Mouse (Mus musculus) 416B (cell line): Measurements from ENCODE around the gene Cbfb.
A peak's percentile ranks its signal among the peaks of the same experiment; 100 is the strongest.

Source experiments
- DNase-seq: peaks from one replicate; pipeline ENCODE4 v3.0.0; 2011; ENCODE audit warnings: low read depth

Gene Cbfb

DNA sequence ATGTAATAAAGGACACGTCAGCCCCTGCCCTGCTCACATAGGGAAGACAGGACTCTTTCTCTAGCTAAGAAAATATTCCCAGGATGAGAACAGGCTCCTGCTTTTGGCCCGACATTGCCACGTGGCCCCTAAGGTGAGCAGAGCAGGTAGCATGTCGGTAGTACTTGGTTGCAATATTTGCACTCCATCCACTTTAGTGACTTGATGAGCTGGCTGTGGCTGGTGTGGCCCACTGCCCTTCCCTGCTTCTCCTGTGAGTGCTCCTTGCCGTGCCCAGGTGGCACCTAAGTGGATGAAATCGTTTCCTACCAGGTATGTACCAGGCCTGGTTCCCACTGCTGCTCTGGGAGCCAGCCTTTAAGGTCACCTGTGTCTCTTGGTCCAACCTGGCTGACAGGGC, 81.5 kb downstream of the Cbfb start:
- no peak for DNase-seq

DNA sequence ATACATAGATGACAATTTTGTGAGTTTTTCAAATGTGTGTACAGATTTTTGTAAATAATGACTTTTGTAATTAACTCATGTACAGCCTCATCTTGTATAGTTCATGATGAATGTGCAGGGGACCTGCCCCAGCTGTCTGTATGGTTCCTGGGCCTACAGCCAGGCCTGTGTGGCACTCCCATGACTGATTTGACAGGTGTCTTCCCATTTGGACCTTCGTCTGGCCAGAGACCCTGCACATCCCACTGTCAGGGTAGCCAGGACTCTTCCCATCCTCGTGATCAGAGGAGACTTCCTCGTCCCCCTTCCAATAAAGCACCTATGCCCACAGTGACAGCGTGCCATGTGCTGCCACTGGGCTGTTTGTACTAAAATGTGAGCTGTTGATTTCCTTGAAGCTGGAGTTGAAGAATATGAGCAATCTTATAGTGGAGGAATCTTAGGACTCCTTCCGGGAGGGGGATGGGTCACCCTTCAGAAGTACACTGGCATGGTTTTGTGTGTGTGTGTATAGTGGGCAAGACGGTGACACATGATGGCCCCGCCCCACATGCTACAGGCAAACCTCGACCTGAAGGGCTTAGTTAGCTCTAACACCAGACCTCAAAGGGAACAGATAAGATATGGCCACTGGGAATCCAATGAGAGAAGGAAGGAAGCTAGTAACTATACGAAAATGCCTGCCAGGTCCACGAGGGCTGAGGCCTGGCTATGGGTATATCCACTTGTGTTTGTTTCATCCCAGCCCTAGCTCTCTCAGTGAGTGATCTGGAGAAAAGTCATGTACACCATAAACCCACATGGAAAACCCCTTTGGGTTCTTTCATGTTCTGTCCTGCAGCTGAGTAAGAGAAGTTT, 82.4 kb downstream of the Cbfb start:
- DNase-seq: no peak

DNA sequence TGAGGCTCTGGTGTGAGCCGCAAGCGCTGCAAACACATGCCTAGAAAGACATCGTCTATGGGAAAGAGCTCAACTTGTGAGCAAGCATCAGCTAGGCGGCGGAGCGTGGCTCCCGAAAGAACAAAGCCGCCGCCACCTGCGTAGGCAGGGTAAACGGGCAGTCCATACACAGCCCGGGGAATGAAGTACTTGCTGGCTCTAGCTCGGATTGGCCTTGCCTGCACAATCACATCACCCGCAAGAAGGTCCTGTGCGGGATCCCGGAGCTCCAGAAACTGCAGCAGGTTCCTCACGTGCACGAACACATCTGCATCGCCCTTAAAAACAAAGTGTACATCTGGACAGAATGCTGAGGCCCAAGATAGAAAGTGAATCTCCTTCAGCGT, 83.3 kb downstream of the Cbfb start:
- no peak for DNase-seq

DNA sequence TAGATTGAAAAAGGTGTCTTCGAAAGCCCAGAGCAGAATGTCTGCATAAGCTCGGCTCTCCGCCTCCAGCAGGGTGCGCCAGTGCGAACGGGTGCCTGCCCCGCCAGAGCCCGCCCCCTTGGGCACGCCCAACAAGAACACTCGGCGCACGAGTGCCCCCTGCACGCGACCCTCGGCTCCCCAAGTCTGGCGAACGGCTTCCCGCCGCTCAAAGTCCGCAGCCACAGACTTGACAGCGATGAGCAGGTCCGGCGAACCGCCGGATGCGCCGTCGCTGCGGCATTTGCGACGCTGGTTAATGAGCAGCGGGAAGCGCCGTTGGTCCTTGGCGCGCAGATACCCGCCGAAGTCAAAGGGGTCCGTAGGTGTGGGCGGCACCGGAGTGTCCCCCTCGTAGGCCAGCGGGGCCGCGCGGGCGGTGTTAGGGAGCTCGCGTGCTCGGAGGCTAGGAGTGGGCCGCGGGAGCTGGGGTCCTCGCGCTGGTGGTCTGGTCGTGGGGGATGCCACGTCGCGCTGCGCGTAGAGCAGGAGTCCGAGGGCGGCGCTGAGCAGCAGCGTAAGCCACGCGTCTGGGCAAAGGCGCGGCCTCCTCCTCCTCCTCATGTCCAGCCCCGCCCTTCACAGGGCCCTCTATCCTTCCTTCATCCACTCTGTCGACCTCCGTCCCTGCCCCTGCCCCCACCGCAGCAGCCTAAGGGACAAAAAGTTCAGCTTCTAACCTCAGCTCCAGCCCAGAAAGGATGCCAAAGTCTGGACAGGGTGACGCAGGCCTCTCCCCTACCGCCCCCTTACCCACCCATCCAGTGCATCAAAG, 83.9 kb downstream of the Cbfb start:
- DNase-seq: peak; percentile 80

DNA sequence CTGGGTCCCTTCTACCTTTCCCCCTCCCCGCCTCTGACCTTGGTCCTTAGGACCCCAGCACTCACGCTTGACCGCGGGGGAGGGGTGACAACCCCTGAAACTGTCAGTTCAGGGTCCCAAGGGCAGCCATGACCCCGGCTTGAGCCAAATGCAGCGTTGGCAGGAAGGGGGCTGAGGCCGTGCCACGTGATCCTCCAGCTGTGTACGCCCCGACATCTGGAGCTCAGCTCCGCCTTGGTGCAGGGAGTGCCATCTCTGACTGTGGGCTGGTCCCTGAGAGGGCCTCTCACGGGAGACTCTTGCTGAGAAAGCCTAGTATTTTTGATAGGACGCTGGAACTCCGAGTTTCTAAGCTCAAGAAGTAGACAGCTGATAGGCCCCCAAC, 84.5 kb downstream of the Cbfb start, which contains the start of gene B3gnt9:
Gene B3gnt9 (minus strand): TSS at position 188 of the 385 bp plus-strand sequence.
- DNase-seq: peak; percentile 43

DNA sequence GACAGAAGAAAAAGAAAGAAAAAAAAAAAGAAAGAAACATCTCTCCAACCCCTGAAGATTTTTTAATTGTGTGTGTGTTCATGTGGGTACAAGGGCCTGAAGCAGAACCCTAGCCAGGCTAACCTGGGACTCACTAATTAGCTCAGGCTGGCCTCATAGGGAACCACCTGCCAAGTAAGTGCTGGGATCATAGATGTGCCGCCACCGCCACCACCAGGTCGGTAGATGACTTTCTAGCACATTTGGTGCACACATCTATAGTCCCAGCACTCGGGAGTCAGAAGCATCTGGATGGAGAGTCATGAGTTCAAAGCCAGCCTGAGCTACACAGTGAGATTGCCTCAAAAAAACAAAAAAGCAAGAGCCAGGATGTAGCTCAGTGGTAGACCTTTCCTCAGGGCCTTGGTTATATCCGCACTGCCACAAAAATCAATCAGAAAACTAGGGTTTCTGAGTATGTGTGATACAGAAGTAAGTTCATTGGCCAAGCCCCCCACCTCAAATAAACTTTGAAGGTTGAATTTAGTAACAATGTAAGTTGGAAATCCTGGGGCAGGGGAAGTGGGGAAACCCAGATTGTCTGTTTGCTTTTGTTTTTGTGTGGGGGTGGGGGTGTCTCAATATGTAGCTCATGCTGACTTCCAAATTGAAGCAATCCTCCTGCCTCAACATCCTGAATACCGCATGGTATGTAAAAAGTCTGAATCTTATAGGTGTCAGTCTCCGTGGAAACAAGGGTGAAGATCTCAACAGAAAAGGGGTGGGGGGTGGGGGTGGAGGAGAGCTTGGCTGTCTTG, 87.0 kb downstream of the Cbfb start:
- DNase-seq: peak; percentile 16

DNA sequence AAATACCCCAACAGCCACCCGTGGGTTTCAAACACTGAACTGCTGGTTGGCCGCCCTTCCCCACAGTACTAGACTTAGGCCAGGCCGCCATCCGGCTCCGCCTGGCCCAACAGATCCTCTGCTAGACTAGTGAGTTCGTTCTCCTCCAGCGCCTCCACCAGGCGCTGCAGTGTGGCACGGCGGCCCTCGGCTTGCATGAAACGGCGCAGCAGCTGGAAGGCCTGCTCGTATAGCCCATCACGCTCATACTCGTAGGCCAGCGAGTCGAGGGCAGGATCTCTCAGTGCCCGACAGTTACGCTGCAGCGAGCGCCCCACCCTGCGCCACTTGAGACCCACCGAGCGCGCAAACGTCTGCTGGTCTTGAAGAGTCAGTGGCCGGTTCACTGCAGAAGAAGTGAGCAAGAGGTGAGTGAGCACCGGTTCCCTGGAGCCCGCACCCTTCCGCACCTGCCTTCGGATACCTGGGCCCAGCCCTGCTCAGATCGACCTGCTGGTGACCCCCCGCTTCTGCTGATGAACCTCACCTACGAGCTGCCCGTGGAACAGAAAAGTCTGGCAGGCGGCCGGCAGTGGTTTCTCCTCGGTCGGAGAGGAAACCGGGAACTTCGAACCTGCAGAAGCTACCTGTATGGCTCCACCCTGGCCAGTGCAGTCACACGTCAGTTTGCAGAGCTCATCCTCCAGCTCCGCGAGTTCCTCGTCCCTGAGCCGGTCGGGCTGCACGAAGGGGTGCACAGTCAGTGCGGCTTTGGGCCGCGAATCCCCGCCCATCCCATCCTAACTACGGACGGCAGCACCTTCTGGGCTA, 88.6 kb downstream of the Cbfb start:
- DNase-seq: no peak

DNA sequence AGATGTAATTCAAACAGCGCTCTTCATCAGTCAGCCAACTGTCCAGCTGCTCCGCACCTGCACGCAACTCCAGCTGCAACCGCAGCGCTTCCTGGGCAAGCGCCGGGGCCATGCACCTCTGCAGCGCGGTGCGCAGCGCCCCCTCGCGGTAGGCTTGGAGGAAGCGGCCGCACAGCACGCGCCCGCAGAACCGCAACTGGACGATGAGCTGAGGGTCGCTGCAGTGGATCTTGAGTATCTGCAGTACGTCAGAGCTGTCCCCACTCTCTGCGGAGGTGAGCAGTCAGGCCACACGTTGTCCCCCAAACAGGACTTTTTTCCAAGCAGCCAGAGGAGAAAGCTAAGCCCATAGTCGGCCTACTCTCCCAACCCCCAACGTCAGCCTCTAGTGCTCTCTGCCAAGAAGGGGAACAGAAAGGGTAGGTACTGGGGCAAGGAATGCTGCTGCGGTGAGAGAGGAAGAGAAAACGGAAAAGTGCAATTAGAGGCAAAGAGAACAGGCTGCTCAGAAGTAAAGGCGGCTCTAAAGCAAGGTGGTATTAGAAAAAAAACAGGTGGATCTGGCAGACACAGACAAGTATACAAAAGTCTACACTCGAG, 89.3 kb downstream of the Cbfb start:
- no peak for DNase-seq

DNA sequence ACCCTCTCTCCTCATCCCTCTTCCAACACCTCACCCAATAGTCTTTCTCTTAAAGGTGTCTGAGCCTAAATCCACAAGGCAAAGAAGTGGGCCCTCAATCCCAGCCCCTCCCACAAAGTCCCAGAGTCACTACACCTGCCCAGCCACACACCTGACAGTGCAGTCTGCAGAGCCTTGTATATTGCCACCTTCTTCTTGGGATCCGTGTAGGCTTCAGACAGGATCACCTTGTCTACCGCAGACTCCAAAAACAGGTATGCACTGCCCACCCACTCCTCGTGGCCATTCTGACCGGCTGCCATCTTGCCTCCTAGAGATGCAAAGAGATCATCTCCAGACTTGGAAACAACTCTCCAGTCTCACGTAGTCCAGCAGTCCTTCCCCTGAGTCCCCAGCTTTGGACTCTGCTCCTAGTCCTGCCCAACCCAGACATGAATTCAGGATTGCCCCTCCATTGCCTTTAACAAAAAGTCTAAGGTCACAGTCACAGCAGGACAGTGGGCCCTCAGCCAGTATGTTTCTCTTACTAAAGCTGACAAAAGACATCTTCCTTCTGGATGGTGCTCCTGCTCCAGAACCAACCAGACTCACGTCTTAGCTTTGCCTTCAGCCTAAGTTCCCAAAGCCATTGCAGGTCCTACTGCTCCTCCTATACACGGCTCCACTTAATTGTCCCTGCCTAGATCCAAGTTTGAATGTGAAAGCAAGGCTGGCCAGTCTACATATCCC, 90.1 kb downstream of the Cbfb start:
- DNase-seq: no peak

DNA sequence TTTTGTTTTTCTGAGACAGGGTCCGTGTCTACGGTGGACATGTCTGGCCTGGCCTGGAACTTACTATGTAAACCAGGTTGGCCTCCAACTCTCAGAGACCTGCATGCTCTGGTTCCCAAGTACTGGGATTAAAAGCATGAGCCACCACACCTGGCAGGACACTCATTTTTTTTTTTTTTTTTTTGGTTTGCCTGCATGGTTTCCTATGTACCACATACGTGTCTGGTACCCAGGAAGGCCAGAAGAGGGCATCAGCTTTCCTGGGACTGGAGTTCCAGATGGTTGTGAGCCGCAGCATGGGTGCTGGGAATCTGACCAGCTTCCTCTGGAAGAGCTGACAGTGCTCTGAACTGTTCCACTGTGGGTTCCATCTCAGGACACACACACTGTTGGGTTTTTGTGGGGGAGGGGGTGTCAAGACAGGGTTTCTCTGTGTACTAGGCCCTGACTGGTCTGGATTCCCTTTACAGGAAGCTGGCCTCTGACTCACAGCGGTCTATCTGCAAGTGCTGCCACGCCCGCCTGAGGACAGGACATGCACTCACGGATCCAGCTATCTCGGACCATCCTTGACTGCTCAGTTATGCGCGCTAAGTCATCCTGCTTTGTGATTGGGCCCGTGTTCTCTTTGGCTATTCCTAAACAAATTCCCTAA, 91.0 kb downstream of the Cbfb start:
- DNase-seq: peak; percentile 91

DNA sequence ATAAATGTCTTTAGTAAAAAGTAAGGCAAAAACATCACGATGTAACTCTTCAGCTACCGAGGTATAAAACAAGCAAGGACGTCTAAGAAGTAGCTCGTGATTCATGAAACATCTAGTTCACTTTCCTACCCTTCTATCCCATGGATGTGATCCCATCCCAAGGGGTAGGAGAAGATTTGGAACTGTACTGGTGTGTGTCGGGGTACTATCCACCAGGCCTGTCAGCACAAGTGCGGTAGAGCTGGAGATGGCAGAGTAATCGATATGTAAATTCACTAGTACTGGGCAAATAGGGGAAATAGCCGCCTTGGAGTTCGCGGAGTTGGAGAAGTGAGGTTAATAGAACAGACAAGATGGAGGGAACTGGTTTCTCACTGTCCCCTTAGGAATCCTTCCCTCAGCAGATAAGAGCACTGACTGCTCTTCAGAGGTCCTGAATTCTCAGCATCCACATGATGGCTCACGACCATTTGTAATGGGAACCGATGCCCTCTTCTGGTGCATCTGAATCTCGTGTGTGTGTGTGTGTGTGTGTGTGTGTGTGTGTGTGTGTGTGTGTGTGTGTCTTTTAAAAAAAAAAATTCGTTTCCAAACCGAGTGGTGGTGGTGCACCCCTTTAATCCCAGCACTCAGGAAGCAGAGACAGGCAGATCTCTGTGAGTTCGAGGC, 92.9 kb downstream of the Cbfb start:
- DNase-seq: peak; percentile 67

DNA sequence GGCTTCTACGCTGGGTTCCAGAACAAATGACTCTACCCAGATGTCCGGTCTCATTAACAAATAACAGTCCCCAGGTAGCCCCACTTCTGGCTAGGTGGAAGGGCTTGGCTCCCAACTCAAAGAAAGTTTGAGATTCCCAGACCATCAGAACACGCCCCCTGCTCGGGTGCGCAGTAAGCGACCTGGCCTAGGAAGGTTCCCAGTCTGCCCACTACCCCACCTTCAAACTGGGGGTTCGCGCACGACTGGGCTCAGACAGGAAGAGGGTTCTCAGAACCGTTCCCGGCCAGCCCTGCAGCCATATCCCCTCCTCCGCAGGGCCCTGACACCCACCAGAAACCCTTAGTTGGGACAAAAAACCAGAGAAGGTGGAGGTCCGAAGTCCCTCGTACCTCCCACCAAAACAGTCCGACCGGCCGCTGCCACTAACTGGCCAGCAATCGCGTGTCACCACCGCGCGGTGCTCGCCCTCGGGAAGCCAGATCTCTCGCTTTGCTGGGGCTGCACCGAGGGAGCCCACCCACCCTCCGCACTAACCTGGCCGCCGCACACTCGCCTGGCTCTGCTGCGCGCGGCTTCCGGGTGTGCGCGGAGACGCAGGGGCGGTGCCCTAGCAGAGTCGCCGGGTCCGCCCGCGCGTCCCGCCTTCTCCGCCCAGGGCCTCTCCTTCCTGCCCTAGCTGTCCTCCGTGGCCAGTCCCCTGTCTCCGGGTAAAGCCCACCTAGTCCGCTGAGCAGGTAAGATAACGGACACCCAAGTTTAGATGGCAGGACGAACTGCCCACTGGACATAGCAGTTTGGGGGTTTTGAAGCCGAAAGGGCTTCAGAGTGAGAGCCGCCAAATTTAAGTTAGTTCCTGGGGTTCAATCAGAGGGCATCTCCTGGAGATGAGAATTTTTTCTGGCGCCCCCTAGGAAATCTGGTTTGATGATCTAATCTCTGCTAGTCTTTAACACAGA, 93.8 kb downstream of the Cbfb start, which contains the start of the genes Tradd and Fbxl8:
Gene Tradd (minus strand): TSS at position 586 of the 959 bp plus-strand sequence.
Gene Fbxl8 (plus strand): TSS at position 625 of the 959 bp plus-strand sequence.
- DNase-seq: peak; percentile 77

DNA sequence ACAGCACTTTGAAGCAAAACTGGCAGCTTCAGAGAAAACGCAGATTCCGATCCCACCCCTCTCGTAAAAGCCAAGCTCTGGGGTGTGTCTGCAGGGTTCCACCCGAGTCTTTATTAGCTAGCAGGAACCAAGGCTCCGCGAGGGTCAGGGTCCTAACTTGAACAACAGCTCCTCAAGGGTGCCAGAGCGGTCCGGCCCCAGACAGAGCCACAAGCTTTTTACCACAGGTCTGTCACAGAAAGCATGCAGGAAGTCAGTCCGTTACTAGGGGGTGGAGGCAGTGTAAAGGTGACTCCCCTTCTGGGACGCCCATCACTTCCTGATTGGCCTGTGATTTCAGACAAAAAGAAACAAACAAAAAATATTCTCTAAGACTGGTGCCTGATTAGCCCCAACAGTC, 94.7 kb downstream of the Cbfb start:
- peak; percentile 86 for DNase-seq

DNA sequence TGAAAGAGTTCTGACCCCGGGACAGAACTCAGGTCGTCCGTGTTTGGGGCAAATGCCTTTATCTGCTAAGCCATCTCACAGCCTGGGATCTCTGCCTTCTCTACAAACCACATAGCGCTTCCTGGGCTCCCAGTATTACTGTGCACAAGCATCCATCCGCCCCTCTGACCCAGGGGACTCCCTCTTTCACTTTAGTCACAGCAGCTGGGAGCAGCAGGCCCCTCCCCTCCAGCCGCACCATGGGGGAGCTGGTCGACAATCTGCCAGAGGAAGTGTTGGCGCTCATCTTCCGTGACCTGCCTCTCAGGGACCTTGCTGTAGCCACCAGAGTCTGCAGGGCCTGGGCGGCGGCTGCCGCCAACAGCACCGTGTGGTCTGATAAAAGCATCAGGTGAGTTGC, 96.3 kb downstream of the Cbfb start:
- peak; percentile 14 for DNase-seq
